25 mouse cellular contexts compared by ENCODE assay signal in genomic region chr15:20893471-20893870, GRCm38 (mm10).
"Had no signal": no experiment of that assay in that cellular context is flagged by ENCODE, and none has a peak within 500 bp of the region (broad histone marks: within the 10 kb centered on the region; RNA-seq: fewer than 3 reads in every experiment).

No protein-coding gene starts in this region.

- H3K27ac ChIP-seq: gastrocnemius, adult 2 months; heart, embryonic 10.5 days; hindbrain, embryonic 10.5 days; hindbrain, embryonic 13.5 days; hindbrain, embryonic 15.5 days; hindbrain, postnatal 0 days; limb, embryonic 10.5 days; limb, embryonic 12.5 days; liver, embryonic 13.5 days; liver, embryonic 15.5 days had no signal

- H3K4me3 ChIP-seq: gastrocnemius, adult 2 months; heart, embryonic 10.5 days; heart, embryonic 12.5 days; hindbrain, embryonic 10.5 days; hindbrain, embryonic 13.5 days; hindbrain, embryonic 15.5 days; limb, embryonic 10.5 days; limb, embryonic 12.5 days; liver, embryonic 13.5 days; liver, embryonic 15.5 days had no signal

- ATAC-seq: hindbrain, postnatal 0 days; intestine, postnatal 0 days; liver, postnatal 0 days had no signal

- H3K9ac ChIP-seq: heart, embryonic 12.5 days; hindbrain, embryonic 13.5 days; hindbrain, embryonic 15.5 days; limb, embryonic 12.5 days; liver, embryonic 13.5 days; liver, embryonic 15.5 days; liver, postnatal 0 days had no signal

- H3K36me3 ChIP-seq: heart, embryonic 10.5 days; heart, embryonic 12.5 days; hindbrain, embryonic 10.5 days; hindbrain, embryonic 13.5 days; hindbrain, embryonic 15.5 days; limb, embryonic 10.5 days; limb, embryonic 12.5 days; liver, embryonic 13.5 days; liver, embryonic 15.5 days had no signal

- H3K27me3 ChIP-seq: heart, embryonic 12.5 days; hindbrain, embryonic 13.5 days; hindbrain, embryonic 15.5 days; limb, embryonic 12.5 days; liver, embryonic 13.5 days; liver, embryonic 15.5 days had no signal

- DNase-seq: gastrocnemius, adult 2 months; gastrocnemius, postnatal 10 days; gastrocnemius, postnatal 25 days; heart, adult 18-20 months; heart, postnatal 10 days; heart, postnatal 4 days; kidney, adult 18-20 months; kidney, adult 8-10 months; kidney, postnatal 10 days; kidney, postnatal 25 days; kidney, postnatal 4 days; liver; liver, embryonic 13.5 days; liver, postnatal 0 days had no signal

- H3K9me3 ChIP-seq: heart, embryonic 10.5 days; heart, embryonic 12.5 days; hindbrain, embryonic 10.5 days; hindbrain, embryonic 13.5 days; hindbrain, embryonic 15.5 days; limb, embryonic 10.5 days; limb, embryonic 12.5 days; liver, embryonic 13.5 days; liver, embryonic 15.5 days had no signal

- H3K4me1 ChIP-seq: heart, embryonic 10.5 days; heart, embryonic 12.5 days; hindbrain, embryonic 10.5 days; hindbrain, embryonic 13.5 days; hindbrain, embryonic 15.5 days; limb, embryonic 10.5 days; limb, embryonic 12.5 days; liver, embryonic 13.5 days; liver, embryonic 15.5 days had no signal

- H3K4me2 ChIP-seq: heart, embryonic 12.5 days; hindbrain, embryonic 13.5 days; hindbrain, embryonic 15.5 days; limb, embryonic 12.5 days; liver, embryonic 11.5 days; liver, embryonic 13.5 days; liver, embryonic 15.5 days had no signal
